Mouse (Mus musculus) forebrain, embryonic 15.5 days (tissue): ENCODE data around the gene Dedd2. TPM values are rescaled to one million over a fixed set of nuclear protein-coding genes. Genes with fewer than 3 reads are reported as not detected.

Experiments used
- ATAC-seq: fragments of 200-750 bp; cut with Nextera tagmentation; replicated peaks from 2 replicates; pipeline ENCODE4 v1.8.0; 2017; ENCODE audit warnings: mild to moderate bottlenecking, moderate TSS enrichment, moderate library complexity
- H3K27ac ChIP-seq: fragments of 300-500 bp; sonication (generic); replicated peaks from 2 replicates; pipeline ENCODE4 v1.5.1; 2015; ENCODE audit warnings: mild to moderate bottlenecking, inconsistent platforms
- H3K27me3 ChIP-seq: fragments of 300-500 bp; sonication (generic); 2 replicates; pipeline ENCODE4 v1.6.1; 2015; ENCODE audit warnings: inconsistent platforms
- H3K36me3 ChIP-seq: fragments of 300-500 bp; sonication (generic); 2 replicates; pipeline ENCODE4 v1.6.1; 2015; ENCODE audit warnings: mild to moderate bottlenecking, inconsistent platforms
- H3K4me1 ChIP-seq: fragments of 300-500 bp; sonication (generic); 2 replicates; pipeline ENCODE4 v1.6.1; 2015; ENCODE audit warnings: inconsistent platforms
- H3K4me2 ChIP-seq: fragments of 300-500 bp; sonication (generic); replicated peaks from 2 replicates; pipeline ENCODE4 v1.6.1; 2015; ENCODE audit warnings: mild to moderate bottlenecking, inconsistent platforms
- H3K4me3 ChIP-seq: fragments of 300-500 bp; sonication (generic); 2 replicates; pipeline ENCODE4 v1.5.1; 2015; ENCODE audit warnings: mild to moderate bottlenecking, inconsistent platforms
- H3K9ac ChIP-seq: fragments of 300-500 bp; sonication (generic); replicated peaks from 2 replicates; pipeline ENCODE4 v1.6.1; 2015; ENCODE audit warnings: mild to moderate bottlenecking, inconsistent platforms
- H3K9me3 ChIP-seq: fragments of 300-500 bp; sonication (generic); 2 replicates; pipeline ENCODE4 v1.6.1; 2016; ENCODE audit warnings: inconsistent platforms
- WGBS: fragments of 180-500 bp; shearing (Covaris S2); methylation state at CpG from one replicate; pipeline ENCODE4 v1.1.7; 2015; ENCODE audit warnings: mixed read lengths; 5-methylcytosine and 5-hydroxymethylcytosine counted together
- polyA plus RNA-seq: library from polyadenylated mRNA; unstranded; fragments of >200 nt; fragmentation: Nextera tagmentation; extraction: Ambion mirVana; gene quantifications from 2 replicates; pipeline ENCODE4 v1.2.1, GENCODE M21; 2015

The Dedd2 gene
- polyA plus RNA-seq, 1 experiment from 2014 or later: 18.0 TPM

DNA sequence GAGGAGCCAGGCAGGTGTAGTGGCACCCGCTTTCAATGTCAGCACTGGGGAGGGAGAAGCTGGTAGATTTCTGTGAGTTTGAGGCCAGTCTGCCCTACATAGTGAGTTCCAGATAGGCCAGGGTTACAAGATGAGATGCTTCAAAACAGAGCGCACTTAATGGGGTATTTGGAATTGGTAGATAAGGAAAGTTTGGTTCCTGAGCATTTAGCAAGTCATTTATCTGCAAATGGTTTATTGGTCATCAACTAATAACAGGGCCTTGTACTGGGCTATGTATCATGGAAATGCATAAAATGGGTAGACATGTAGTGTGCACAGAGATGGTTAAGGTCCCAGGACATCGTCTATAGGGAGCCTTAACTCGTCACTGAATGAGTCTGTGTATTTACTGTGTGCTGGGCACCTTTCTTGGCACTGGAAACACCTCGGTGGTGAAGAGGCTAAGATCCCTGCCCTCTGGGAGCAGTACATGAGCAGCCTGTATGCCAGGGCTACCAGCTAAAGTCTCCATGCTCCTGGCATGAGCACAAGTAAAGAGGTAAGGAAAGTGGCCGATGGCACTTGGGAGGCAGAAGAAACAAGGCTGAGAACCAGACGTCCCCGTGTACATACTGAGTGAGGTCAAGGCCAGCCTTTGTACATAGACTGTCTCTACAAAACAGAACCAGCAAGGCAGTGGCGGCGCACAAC, 2.0 kb upstream of the Dedd2 start:
- WGBS: 84% methylated on average over 10 of the region's 10 CpGs
- no peak for ATAC-seq

DNA sequence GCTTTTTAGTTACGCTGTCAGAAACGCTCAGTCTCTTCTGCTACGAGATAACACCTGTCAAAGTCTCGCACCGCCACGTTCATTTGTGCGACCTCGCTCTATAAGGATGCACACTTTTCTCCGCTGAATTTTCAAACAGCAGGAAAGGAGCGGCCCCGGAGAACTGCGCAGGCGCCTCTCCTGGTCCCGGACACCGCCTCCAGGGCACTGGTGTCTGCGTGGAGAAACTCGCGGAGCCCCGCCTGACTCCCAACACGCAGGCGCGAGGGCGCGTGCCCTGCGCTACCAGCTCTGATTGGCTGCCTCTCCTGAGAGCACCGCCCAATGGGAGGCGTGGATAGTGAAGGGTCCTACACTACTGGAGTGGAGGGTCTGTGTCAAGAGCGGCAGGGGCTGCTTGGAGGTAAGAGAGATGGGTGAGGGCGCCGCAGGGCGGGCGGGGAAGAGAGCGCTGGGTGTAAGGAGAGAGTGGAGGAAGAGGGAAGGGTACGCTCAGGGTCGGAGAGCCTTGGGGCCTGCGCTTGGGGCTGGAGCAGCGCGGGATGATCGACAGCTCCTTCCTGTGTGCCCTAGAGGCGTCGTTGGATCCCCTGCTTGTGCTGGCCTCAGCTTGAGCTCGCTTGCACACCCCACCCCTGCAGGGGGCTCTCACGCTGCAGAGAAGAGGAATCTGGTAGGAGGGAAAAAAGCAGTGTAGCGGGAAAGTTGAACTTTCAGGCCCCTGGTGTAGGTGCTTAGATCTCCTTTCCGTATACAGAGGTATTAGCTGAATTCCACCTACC, 878 bp upstream of the Dedd2 start, which contains the start of gene Zfp526:
Zfp526 (plus strand) TSS at position 324 of the 782 bp plus-strand sequence.
- Histone ChIP-seq H3K27ac (peak within 1 kb of the TSS; percentile 91), H3K9ac (peak within 1 kb of the TSS; percentile 69), H3K27me3 (no peaks in the 10 kb centered on the region), H3K4me1 (peaks cover 35% of the 10 kb centered on the region), H3K4me3 (peak within 1 kb of the TSS; percentile 63), H3K9me3 (no peaks in the 10 kb centered on the region), H3K4me2 (peak within 1 kb of the TSS; percentile 73), H3K36me3 (peaks cover 15% of the 10 kb centered on the region)
- peak; percentile 97 for ATAC-seq
- under 1% methylated on average over 44 of the region's 45 CpGs for WGBS

More for the DNA sequence above, 2.0 kb upstream of the Dedd2 start:
- Histone ChIP-seq H3K27ac (no peak overlapping the region), H3K36me3 (peaks cover 26% of the 10 kb centered on the region), H3K4me2 (peak overlapping the region; percentile 73), H3K4me3 (peak overlapping the region; percentile 63), H3K4me1 (peaks cover 35% of the 10 kb centered on the region), H3K9ac (peak overlapping the region; percentile 69; the same call in 1 of the 2 replicates), H3K9me3 (no peaks in the 10 kb centered on the region), H3K27me3 (no peaks in the 10 kb centered on the region)

DNA sequence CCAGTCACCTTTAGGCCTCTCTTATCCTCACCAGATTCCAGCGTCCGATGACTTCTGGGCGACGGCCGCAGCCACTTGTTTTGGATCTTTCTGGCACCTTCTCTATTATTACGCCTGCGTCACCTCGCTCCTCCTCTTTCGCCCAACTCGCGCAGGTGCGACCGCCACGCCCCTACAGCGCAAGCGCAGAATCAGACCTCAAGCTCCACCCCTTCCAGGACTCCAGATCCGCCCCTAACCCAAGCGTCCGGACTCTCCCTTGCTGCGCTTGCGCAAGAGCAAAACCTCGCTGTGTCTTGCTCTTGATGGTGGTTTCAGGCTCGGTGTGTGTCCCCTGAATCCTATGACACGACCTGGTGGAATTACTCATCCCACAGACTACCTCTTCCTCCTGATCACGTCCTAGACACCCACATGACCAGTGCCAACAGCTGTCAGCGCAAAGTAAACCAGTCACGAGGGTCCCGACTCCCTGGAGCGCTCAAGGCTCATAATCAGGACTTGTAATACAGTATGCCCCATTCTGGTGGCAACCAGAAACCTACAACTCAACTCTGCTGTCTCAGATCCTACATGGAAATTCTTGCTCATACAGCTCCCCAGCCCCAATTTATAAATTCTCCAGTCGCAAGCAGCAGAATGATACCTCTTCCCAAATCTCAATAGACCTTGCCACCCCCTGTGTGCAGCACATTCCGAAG, 509 bp downstream of the Dedd2 start:
- H3K4me2 ChIP-seq: peak overlapping the region; percentile 73
- H3K9me3 ChIP-seq: no peaks in the 10 kb centered on the region
- H3K27ac ChIP-seq: peak overlapping the region; percentile 91
- no peaks in the 10 kb centered on the region for H3K27me3 ChIP-seq
- H3K9ac ChIP-seq: peak overlapping the region; percentile 69
- peaks cover 35% of the 10 kb centered on the region for H3K4me1 ChIP-seq
- H3K36me3 ChIP-seq: peaks cover 3% of the 10 kb centered on the region; the same call in 1 of the 2 replicates
- peak overlapping the region; percentile 63 for H3K4me3 ChIP-seq
- WGBS: 2% methylated on average over 31 of the region's 31 CpGs
- peak; percentile 62 for ATAC-seq

DNA sequence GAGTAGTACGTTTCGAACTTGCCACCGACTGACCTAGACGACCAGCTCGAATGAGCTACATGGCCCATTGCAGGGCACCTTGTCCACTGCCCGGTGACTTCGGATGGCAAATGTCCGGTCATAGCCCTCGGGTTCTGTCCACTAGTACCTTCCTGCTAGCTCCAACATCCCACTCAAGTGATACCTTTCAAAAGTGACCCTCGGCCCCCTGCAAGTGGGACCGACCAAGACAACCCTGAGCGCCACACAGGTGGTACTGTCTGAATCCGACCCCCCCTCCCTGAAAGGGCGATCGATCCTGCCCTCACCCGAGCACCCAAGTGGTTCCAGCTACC, 1.0 kb downstream of the Dedd2 start:
- H3K4me1 ChIP-seq: peaks cover 35% of the 10 kb centered on the region
- peak; percentile 23 for ATAC-seq
- no peaks in the 10 kb centered on the region for H3K9me3 ChIP-seq
- peaks cover 4% of the 10 kb centered on the region; the same call in 1 of the 2 replicates for H3K36me3 ChIP-seq
- H3K27ac ChIP-seq: peak overlapping the region; percentile 91; the same call in 1 of the 2 replicates
- peak overlapping the region; percentile 73 for H3K4me2 ChIP-seq
- peak overlapping the region; percentile 57 for H3K9ac ChIP-seq
- H3K4me3 ChIP-seq: peak overlapping the region; percentile 63
- no peaks in the 10 kb centered on the region for H3K27me3 ChIP-seq
- under 1% methylated on average over 16 of the region's 16 CpGs for WGBS

DNA sequence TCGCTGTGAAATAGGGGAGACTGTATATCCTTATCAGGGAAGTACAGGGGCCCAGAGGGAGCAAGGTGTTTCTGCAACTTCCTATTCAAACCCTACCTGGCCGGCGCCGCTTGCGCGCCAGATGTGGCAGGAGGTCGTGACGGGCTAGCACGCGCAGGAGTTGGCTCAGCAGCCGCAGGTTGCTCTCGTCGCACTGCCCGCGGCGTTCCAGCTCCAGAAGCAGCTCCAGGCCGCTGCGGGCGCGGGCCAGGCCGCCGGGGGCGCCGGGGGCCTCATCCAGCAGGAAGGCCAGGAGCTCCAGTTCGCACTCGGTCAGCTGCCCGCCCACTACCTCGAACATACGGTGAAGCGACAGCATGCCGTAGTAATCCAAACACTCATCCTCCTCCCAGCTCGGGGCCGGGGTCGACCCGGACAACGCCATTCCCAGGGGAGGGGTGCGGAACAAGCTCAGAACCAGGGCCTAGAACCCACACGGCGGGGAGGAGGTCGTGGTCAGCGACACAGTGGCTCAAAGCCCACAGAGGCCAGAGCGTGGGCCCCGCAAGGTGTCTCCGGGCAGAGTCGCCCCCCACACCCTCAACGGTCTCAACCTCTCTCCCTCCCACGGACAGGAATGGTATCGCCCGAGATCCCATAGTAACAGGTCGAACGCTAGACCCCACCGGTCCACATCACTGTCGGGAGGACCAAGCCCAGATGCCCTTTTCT, 1.6 kb downstream of the Dedd2 start:
- H3K36me3 ChIP-seq: 0 out of 2 replicates have a peak, but pooled peaks cover 9% of the 10 kb centered on the region

DNA sequence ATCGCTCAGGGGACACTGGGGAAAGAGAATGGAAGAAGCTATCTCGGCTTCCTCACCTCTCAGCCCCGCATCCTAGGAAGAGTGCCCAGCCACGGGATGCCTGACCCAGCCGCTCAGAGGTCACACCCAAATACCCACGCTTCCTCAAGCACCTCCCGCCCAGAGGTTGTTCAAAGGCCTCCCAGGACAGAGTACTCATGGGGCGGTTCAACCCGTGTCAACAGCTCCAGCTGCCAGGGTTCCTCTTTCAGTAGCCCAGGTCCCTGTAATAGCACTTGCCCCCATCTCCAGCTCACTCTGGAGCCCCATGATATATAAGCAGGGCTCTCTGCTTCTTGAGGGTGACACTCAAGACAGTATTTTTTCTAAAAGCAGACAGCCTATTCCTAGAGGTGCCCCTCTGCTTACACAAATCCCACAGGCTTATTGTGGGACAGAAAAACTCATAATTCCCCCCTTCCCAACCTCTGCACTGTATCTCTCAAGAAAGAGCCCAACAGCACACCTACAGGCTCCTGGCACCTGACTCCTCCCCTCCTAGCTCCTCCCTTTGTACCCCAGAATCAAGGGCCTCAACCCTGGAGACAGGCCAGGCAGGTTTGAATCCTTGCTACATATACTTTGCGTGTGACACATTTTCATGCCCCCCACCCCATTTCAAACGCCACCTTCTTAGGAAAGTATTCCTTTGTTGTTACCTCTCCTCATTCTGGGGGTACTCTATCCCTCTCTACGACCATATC, 2.6 kb downstream of the Dedd2 start:
- H3K4me1 ChIP-seq: peaks cover 35% of the 10 kb centered on the region
- H3K9me3 ChIP-seq: no peaks in the 10 kb centered on the region
- no peak overlapping the region for H3K27ac ChIP-seq
- 69% methylated on average over 12 of the region's 12 CpGs for WGBS
- H3K36me3 ChIP-seq: 0 out of 2 replicates have a peak, but pooled peaks cover 10% of the 10 kb centered on the region
- H3K9ac ChIP-seq: no peak overlapping the region
- H3K4me3 ChIP-seq: peak overlapping the region; percentile 63; the same call in 1 of the 2 replicates
- no peaks in the 10 kb centered on the region for H3K27me3 ChIP-seq
- no peak for ATAC-seq
- peak overlapping the region; percentile 73; the same call in 1 of the 2 replicates for H3K4me2 ChIP-seq

More for the DNA sequence above, 1.6 kb downstream of the Dedd2 start:
- peak overlapping the region; percentile 73 for H3K4me2 ChIP-seq
- peak overlapping the region; percentile 91; the same call in 1 of the 2 replicates for H3K27ac ChIP-seq
- under 1% methylated on average over 53 of the region's 53 CpGs for WGBS
- no peaks in the 10 kb centered on the region for H3K27me3 ChIP-seq
- ATAC-seq: no peak
- no peaks in the 10 kb centered on the region for H3K9me3 ChIP-seq
- peak overlapping the region; percentile 57 for H3K9ac ChIP-seq
- H3K4me1 ChIP-seq: peaks cover 35% of the 10 kb centered on the region
- peak overlapping the region; percentile 63 for H3K4me3 ChIP-seq

DNA sequence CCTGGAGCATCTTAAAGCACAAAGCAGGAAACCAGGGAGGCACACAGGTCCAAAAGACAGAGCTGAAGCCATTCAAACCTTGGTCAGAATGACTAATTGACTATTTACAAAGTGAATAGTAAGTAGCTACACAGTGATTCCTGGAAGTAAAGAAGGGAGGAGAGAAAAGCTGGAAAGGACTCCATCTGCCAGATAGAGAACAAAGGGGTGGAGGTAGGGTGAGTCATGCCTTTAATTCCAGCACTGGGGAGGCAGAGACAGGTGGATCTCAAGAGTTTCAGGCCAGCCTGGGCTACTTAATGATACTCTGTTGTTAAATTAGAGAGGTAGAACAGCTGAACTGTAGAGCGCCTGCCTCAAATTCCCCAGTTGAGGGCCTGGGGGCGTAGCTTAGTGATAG, 6.2 kb downstream of the Dedd2 start:
- peaks cover 12% of the 10 kb centered on the region for H3K4me1 ChIP-seq
- H3K9ac ChIP-seq: no peak overlapping the region
- no peaks in the 10 kb centered on the region for H3K9me3 ChIP-seq
- H3K36me3 ChIP-seq: peaks cover 27% of the 10 kb centered on the region
- WGBS: 86% methylated on average over 2 of the region's 2 CpGs
- H3K4me2 ChIP-seq: no peak overlapping the region
- H3K27ac ChIP-seq: no peak overlapping the region
- no peak for ATAC-seq
- no peaks in the 10 kb centered on the region for H3K27me3 ChIP-seq
- no peak overlapping the region for H3K4me3 ChIP-seq

DNA sequence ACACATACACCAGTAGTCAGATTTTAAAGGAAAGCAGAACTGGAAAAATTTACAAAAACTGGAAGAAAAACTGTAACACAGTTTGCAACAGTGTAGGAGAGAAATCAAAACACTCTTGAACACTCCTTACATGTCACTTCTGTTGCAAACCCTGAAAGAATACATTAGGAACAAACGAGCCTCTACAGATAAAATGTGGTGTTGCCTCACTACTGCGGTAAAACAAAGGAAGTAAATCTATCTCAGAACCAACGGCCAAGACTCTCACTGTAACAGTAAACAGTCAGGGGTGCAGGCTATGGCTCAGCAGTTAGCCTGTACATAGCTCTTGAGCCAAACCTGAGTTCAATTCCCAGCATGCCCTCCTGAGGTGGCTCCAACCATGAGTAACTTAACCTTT, 7.3 kb downstream of the Dedd2 start:
- Histone ChIP-seq H3K9ac (no peak overlapping the region), H3K27ac (no peak overlapping the region), H3K4me2 (no peak overlapping the region), H3K4me3 (no peak overlapping the region), H3K9me3 (no peaks in the 10 kb centered on the region), H3K27me3 (no peaks in the 10 kb centered on the region), H3K4me1 (peaks cover 2% of the 10 kb centered on the region; the same call in 1 of the 2 replicates), H3K36me3 (peaks cover 29% of the 10 kb centered on the region)
- no peak for ATAC-seq
- WGBS: 76% methylated on average over 3 of the region's 3 CpGs

DNA sequence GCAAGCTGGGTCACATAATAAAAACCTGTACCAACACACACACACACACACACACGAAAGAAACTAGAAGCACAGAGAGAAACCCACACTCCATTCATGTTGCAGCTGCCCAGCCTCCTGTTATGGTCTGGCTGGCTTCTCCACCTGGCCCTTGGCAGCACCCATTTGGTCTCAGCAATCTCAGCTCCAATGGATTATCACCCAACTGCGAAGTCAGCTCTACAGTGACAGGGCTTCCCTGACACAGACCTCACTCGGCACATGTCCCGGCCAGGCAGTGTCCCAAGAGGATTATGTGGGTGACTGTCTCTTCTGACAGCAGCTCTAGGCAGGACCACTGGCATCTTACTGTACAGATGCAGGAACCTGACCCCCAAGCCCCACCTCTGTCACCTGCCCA, 9.9 kb downstream of the Dedd2 start:
- WGBS: 95% methylated on average over 4 of the region's 4 CpGs
- Histone ChIP-seq H3K4me1 (no peaks in the 10 kb centered on the region), H3K9ac (no peak overlapping the region), H3K4me3 (no peak overlapping the region), H3K27ac (no peak overlapping the region), H3K9me3 (no peaks in the 10 kb centered on the region), H3K36me3 (peaks cover 31% of the 10 kb centered on the region), H3K4me2 (no peak overlapping the region), H3K27me3 (no peaks in the 10 kb centered on the region)
- ATAC-seq: no peak

DNA sequence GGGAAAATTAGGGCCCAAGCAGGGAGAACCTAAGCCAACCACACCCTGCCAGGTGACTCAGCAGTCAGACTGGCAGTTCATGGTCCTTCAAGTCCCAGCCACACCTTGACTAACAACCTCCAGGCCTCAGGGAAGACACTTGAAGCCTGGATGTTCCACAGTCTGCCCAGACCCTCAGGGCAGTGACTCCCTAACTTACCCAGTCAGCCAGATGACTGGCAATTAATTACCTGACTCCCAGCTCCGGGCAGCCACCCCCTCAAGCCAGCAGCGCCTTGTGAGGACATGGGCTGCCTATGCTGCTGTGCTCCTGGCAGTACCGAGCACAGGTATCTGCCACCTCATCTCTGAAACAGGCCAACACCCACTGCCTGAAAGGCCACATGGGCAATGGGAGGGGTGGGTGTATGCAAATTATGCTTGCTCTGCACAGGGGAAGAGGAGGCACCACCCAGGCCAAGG, 11.2 kb downstream of the Dedd2 start:
- H3K36me3 ChIP-seq: peaks cover 25% of the 10 kb centered on the region
- WGBS: 84% methylated on average over 3 of the region's 3 CpGs

More for the DNA sequence above, 11.2 kb downstream of the Dedd2 start:
- Histone ChIP-seq H3K4me1 (no peaks in the 10 kb centered on the region), H3K27ac (no peak overlapping the region), H3K4me3 (no peak overlapping the region), H3K9ac (no peak overlapping the region), H3K27me3 (no peaks in the 10 kb centered on the region), H3K4me2 (no peak overlapping the region), H3K9me3 (no peaks in the 10 kb centered on the region)
- ATAC-seq: no peak
